Mouse (Mus musculus) bone marrow, adult 2 months (tissue): Measurements from ENCODE around the gene Dnase2b.

Source experiments
- CTCF ChIP-seq: fragments of 200-500 bp; IDR thresholded peaks from 2 replicates; pipeline ENCODE4 v1.5.1; 2011; ENCODE audit warnings: low read length, control low read depth; ENCODE audit not compliant: control insufficient read depth, insufficient read depth
- POLR2A ChIP-seq: fragments of 200-500 bp; IDR thresholded peaks from 2 replicates; pipeline ENCODE4 v1.6.1; 2011; ENCODE audit warnings: low read depth, mild to moderate bottlenecking, control low read depth, low read length, borderline replicate concordance; ENCODE audit not compliant: control insufficient read depth

GRCm38 (mm10) chr3:146617946-146618345 is 2.5 kb upstream of the Dnase2b start:
- no peak for TF ChIP-seq CTCF
- TF ChIP-seq POLR2A, result no peak
